Mouse (Mus musculus): ENCODE data around the gene Meis1. TPM values are rescaled to one million over a fixed set of nuclear protein-coding genes. Genes with fewer than 3 reads are reported as not detected.

Gene Meis1
- polyA plus RNA-seq, 1 experiment, result not detected

- TF ChIP-seq POLR2A (IDR thresholded peaks at IDR 0.05; ENCODE audit: insufficient read depth, low read depth, low read length) (no peak), CTCF (IDR thresholded peaks at IDR 0.05; ENCODE audit: insufficient read depth, low read depth, low read length) (no peak)
- WGBS, result 84% methylated on average over 9 of the region's 9 CpGs
- Histone ChIP-seq H3K27ac (ENCODE audit: insufficient read depth, low read depth, low read length) (no peak overlapping the region), H3K4me3 (ENCODE audit: insufficient read depth, low read depth, low read length) (no peak overlapping the region), H3K4me1 (ENCODE audit: control insufficient read depth, insufficient read depth, low read length) (peaks cover 15% of the 10 kb centered on the region)
Measured at GRCm38 (mm10) chr11:19005007-19005912, 13.5 kb downstream of the Meis1 start.

- no peak for TF ChIP-seq POLR2A (IDR thresholded peaks at IDR 0.05; ENCODE audit: insufficient read depth, low read depth, low read length)
- no peak for TF ChIP-seq CTCF (IDR thresholded peaks at IDR 0.05; ENCODE audit: insufficient read depth, low read depth, low read length)
- Histone ChIP-seq H3K4me1 (ENCODE audit: control insufficient read depth, insufficient read depth, low read length) (peaks cover 8% of the 10 kb centered on the region; the same call in 1 of the 2 replicates), H3K27ac (ENCODE audit: insufficient read depth, low read depth, low read length) (no peak overlapping the region), H3K4me3 (ENCODE audit: insufficient read depth, low read depth, low read length) (no peak overlapping the region)
- 66% methylated on average over 5 of the region's 5 CpGs for WGBS
Measured at GRCm38 (mm10) chr11:19003066-19003465, 15.7 kb downstream of the Meis1 start.

- TF ChIP-seq POLR2A (IDR thresholded peaks at IDR 0.05; ENCODE audit: insufficient read depth, low read depth, low read length), result no peak
- no peak for TF ChIP-seq CTCF (IDR thresholded peaks at IDR 0.05; ENCODE audit: insufficient read depth, low read depth, low read length)
- WGBS, result 97% methylated on average over 4 of the region's 4 CpGs
Measured at GRCm38 (mm10) chr11:18996767-18997166, 22.0 kb downstream of the Meis1 start.

GRCm38 (mm10) chr11:18996289-18996688 is 22.5 kb downstream of the Meis1 start:
- H3K4me1 ChIP-seq (ENCODE audit: control insufficient read depth, insufficient read depth, low read length), result no peaks in the 10 kb centered on the region
- H3K27ac ChIP-seq (ENCODE audit: insufficient read depth, low read depth, low read length), result no peak overlapping the region
- WGBS, result 79% methylated on average over 2 of the region's 2 CpGs
- no peak overlapping the region for H3K4me3 ChIP-seq (ENCODE audit: insufficient read depth, low read depth, low read length)
- TF ChIP-seq CTCF (IDR thresholded peaks at IDR 0.05; ENCODE audit: insufficient read depth, low read depth, low read length), result no peak
- TF ChIP-seq POLR2A (IDR thresholded peaks at IDR 0.05; ENCODE audit: insufficient read depth, low read depth, low read length), result no peak

More at GRCm38 (mm10) chr11:18996767-18997166, 22.0 kb downstream of the Meis1 start:
- no peaks in the 10 kb centered on the region for H3K4me1 ChIP-seq (ENCODE audit: control insufficient read depth, insufficient read depth, low read length)
- no peak overlapping the region for H3K4me3 ChIP-seq (ENCODE audit: insufficient read depth, low read depth, low read length)
- no peak overlapping the region for H3K27ac ChIP-seq (ENCODE audit: insufficient read depth, low read depth, low read length)

GRCm38 (mm10) chr11:18992796-18993195 is 26.0 kb downstream of the Meis1 start:
- peaks cover 5% of the 10 kb centered on the region for H3K4me1 ChIP-seq (ENCODE audit: control insufficient read depth, insufficient read depth, low read length)
- H3K4me3 ChIP-seq (ENCODE audit: insufficient read depth, low read depth, low read length), result no peak overlapping the region
- no peak overlapping the region for H3K27ac ChIP-seq (ENCODE audit: insufficient read depth, low read depth, low read length)
- TF ChIP-seq CTCF (IDR thresholded peaks at IDR 0.05; ENCODE audit: insufficient read depth, low read depth, low read length) (no peak), POLR2A (IDR thresholded peaks at IDR 0.05; ENCODE audit: insufficient read depth, low read depth, low read length) (no peak)
- 71% methylated on average over 6 of the region's 6 CpGs for WGBS

GRCm38 (mm10) chr11:18990244-18990677 is 28.5 kb downstream of the Meis1 start:
- peak overlapping the region; percentile 68; the same call in 1 of the 2 replicates for H3K27ac ChIP-seq (ENCODE audit: insufficient read depth, low read depth, low read length)
- TF ChIP-seq CTCF (IDR thresholded peaks at IDR 0.05; ENCODE audit: insufficient read depth, low read depth, low read length), result no peak
- no peak for TF ChIP-seq POLR2A (IDR thresholded peaks at IDR 0.05; ENCODE audit: insufficient read depth, low read depth, low read length)
- 40% methylated on average over 6 of the region's 6 CpGs for WGBS
- peaks cover 5% of the 10 kb centered on the region for H3K4me1 ChIP-seq (ENCODE audit: control insufficient read depth, insufficient read depth, low read length)
- no peak overlapping the region for H3K4me3 ChIP-seq (ENCODE audit: insufficient read depth, low read depth, low read length)

GRCm38 (mm10) chr11:18989669-18990243 is 29.0 kb downstream of the Meis1 start:
- TF ChIP-seq CTCF (IDR thresholded peaks at IDR 0.05; ENCODE audit: insufficient read depth, low read depth, low read length), result no peak
- Histone ChIP-seq H3K27ac (ENCODE audit: insufficient read depth, low read depth, low read length) (peak overlapping the region; percentile 68), H3K4me1 (ENCODE audit: control insufficient read depth, insufficient read depth, low read length) (peaks cover 5% of the 10 kb centered on the region), H3K4me3 (ENCODE audit: insufficient read depth, low read depth, low read length) (no peak overlapping the region)
- WGBS, result 20% methylated on average over 6 of the region's 6 CpGs

GRCm38 (mm10) chr11:18988637-18989263 is 30.0 kb downstream of the Meis1 start:
- Histone ChIP-seq H3K4me3 (ENCODE audit: insufficient read depth, low read depth, low read length) (no peak overlapping the region), H3K27ac (ENCODE audit: insufficient read depth, low read depth, low read length) (no peak overlapping the region), H3K4me1 (ENCODE audit: control insufficient read depth, insufficient read depth, low read length) (peaks cover 5% of the 10 kb centered on the region)
- no peak for TF ChIP-seq CTCF (IDR thresholded peaks at IDR 0.05; ENCODE audit: insufficient read depth, low read depth, low read length)
- no peak for TF ChIP-seq POLR2A (IDR thresholded peaks at IDR 0.05; ENCODE audit: insufficient read depth, low read depth, low read length)
- 45% methylated on average over 4 of the region's 4 CpGs for WGBS

GRCm38 (mm10) chr11:18983813-18984212 is 35.0 kb downstream of the Meis1 start:
- TF ChIP-seq POLR2A (IDR thresholded peaks at IDR 0.05; ENCODE audit: insufficient read depth, low read depth, low read length) (no peak), CTCF (IDR thresholded peaks at IDR 0.05; ENCODE audit: insufficient read depth, low read depth, low read length) (no peak)
- H3K27ac ChIP-seq (ENCODE audit: insufficient read depth, low read depth, low read length), result no peak overlapping the region
- H3K4me1 ChIP-seq (ENCODE audit: control insufficient read depth, insufficient read depth, low read length), result 0 out of 2 replicates have a peak, but pooled peaks cover 4% of the 10 kb centered on the region
- WGBS, result 72% methylated on average over 2 of the region's 2 CpGs
- no peak overlapping the region for H3K4me3 ChIP-seq (ENCODE audit: insufficient read depth, low read depth, low read length)
